Mouse (Mus musculus): ENCODE measurements around the gene Tubg2.

Tubg2 gene

GRCm38 (mm10) chr11:101194643-101195042 lies 38.9 kb downstream of the Tubg2 start:
- no peak for DNase-seq (ENCODE audit: low spot score)

GRCm38 (mm10) chr11:101195101-101195500 lies 39.4 kb downstream of the Tubg2 start:
- DNase-seq (ENCODE audit: low spot score) = no peak

GRCm38 (mm10) chr11:101195571-101195970 lies 39.9 kb downstream of the Tubg2 start:
- no peak for DNase-seq (ENCODE audit: low spot score)

GRCm38 (mm10) chr11:101196175-101196574 lies 40.5 kb downstream of the Tubg2 start:
- DNase-seq (ENCODE audit: low spot score) = no peak

GRCm38 (mm10) chr11:101199555-101199954 lies 43.8 kb downstream of the Tubg2 start:
- no peak for DNase-seq (ENCODE audit: low spot score)

GRCm38 (mm10) chr11:101200986-101201385 lies 45.3 kb downstream of the Tubg2 start:
- no peak for DNase-seq (ENCODE audit: low spot score)

All from ovary, adult 18-20 months (tissue).